Mouse (Mus musculus) heart, postnatal 0 days (tissue): ENCODE measurements around the gene Ell3. TPM values are rescaled to one million over a fixed set of nuclear protein-coding genes. Genes with fewer than 3 reads are reported as not detected.
"Not testable (repeated sequence)": the region's sequence is repeated elsewhere in the genome, so short reads cannot be mapped to it uniquely, and the experiment has no call there.

Source experiments
- ATAC-seq: fragments of 200-750 bp; cut with Nextera tagmentation; 2 replicates; pipeline ENCODE4 v1.8.0; 2017; ENCODE audit warnings: low read depth, moderate number of reproducible peaks, moderate library complexity; ENCODE audit not compliant: insufficient read depth
- DNase-seq: peaks from one replicate; pipeline ENCODE4 v3.0.0-alpha.2; 2016; ENCODE audit warnings: low spot score
- H3K27ac ChIP-seq: fragments of 300-500 bp; sonication (generic); 2 replicates; pipeline ENCODE4 v1.5.1; 2014; ENCODE audit warnings: low read depth, mild to moderate bottlenecking
- H3K27me3 ChIP-seq: fragments of 300-500 bp; sonication (generic); 2 replicates; pipeline ENCODE4 v1.6.1; 2014; ENCODE audit warnings: low read length, mixed read lengths; ENCODE audit not compliant: control insufficient read depth, insufficient read depth
- H3K36me3 ChIP-seq: fragments of 300-500 bp; sonication (generic); replicated peaks from 2 replicates; pipeline ENCODE4 v1.6.1; 2014; ENCODE audit warnings: low read length, mixed read lengths; ENCODE audit not compliant: control insufficient read depth, insufficient read depth
- H3K4me1 ChIP-seq: fragments of 300-500 bp; sonication (generic); 2 replicates; pipeline ENCODE4 v1.6.1; 2014; ENCODE audit warnings: antibody characterized with exemption; ENCODE audit not compliant: control insufficient read depth, insufficient read depth
- H3K4me2 ChIP-seq: fragments of 300-500 bp; sonication (generic); 2 replicates; pipeline ENCODE4 v1.6.1; 2014; ENCODE audit warnings: low read depth, mild to moderate bottlenecking, low read length, moderate library complexity
- H3K4me3 ChIP-seq: fragments of 300-500 bp; sonication (generic); 2 replicates; pipeline ENCODE4 v1.5.1; 2014; ENCODE audit warnings: low read depth, low read length
- H3K9ac ChIP-seq: fragments of 300-500 bp; sonication (generic); replicated peaks from 2 replicates; pipeline ENCODE4 v1.6.1; 2014; ENCODE audit warnings: low read depth, low read length, mixed read lengths
- H3K9me3 ChIP-seq: fragments of 300-500 bp; sonication (generic); replicated peaks from 2 replicates; pipeline ENCODE4 v1.6.1; 2016; ENCODE audit warnings: low read length; ENCODE audit not compliant: control insufficient read depth
- CTCF ChIP-seq: IDR thresholded peaks from 2 replicates; pipeline ENCODE4 v1.5.1; 2016; ENCODE audit warnings: antibody characterized with exemption, control low read depth, low read depth
- EP300 ChIP-seq: IDR thresholded peaks from 2 replicates; pipeline ENCODE4 v1.6.1; 2016; ENCODE audit warnings: antibody characterized with exemption, low read depth
- WGBS: fragments of 180-500 bp; shearing (Covaris S2); extraction: QIAGEN DNeasy Blood & Tissue Kit; methylation state at CpG from one replicate; pipeline ENCODE4 v1.1.7; 2014; 5-methylcytosine and 5-hydroxymethylcytosine counted together
- polyA plus RNA-seq: library from polyadenylated mRNA; unstranded; fragments of >200 nt; fragmentation: Nextera tagmentation; extraction: Ambion mirVana; gene quantifications from 2 replicates; pipeline ENCODE4 v1.2.1, GENCODE M21; 2015
- total RNA-seq: library from RNA; depleted of rRNA; stranded (reverse); fragments of >200 nt; gene quantifications from 2 replicates; pipeline ENCODE4 v1.2.3, GENCODE M21; 2014; ENCODE audit warnings: low replicate concordance; rRNA removed

Ell3 gene
- total RNA-seq, result not detected in 2 replicates
- 0.36 and 0.55 TPM in 2 replicates for polyA plus RNA-seq

DNA sequence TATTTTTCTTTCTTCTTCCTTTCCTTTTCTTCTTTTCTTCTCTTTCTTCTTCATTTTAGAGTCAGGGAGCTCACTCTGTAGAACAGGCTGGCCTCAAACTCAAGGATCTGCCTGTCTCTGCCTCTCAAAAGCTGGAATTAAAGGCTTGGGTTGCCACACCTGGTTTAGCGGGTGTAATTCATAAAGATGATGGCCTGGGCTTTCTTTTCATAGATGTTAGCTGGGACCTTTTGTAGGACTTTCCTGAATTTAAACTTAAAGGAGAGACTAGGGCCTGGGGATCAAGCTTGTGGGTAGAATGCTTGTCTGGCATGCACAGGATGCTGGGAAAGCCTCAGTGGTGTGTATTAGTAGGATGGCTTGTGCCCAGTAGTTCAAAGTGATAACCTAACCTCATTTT lies at the start of gene Ell3:
TSS of gene Ell3 (minus strand) at position 101 of the 400 bp plus-strand sequence.
- Histone ChIP-seq H3K4me2 (peak within 1 kb of the TSS; percentile 88), H3K36me3 (0 out of 2 replicates have a peak, but pooled peaks cover 8% of the 10 kb centered on the region), H3K27ac (no peak within 1 kb of the TSS), H3K4me3 (peak within 1 kb of the TSS; percentile 51), H3K9me3 (no peaks in the 10 kb centered on the region), H3K9ac (peak within 1 kb of the TSS; percentile 18; the same call in 1 of the 2 replicates), H3K27me3 (no peaks in the 10 kb centered on the region), H3K4me1 (peaks cover 20% of the 10 kb centered on the region)
- no peak for ATAC-seq
- DNase-seq, result no peak
- WGBS, result 100% methylated on average over 1 of the region's 1 CpGs
- TF ChIP-seq EP300 (no peak), CTCF (no peak)

- WGBS, result 75% methylated on average over 1 of the region's 2 CpGs
- not testable (repeated sequence) for H3K9ac ChIP-seq, DNase-seq, H3K9me3 ChIP-seq, ATAC-seq, H3K27ac ChIP-seq, H3K27me3 ChIP-seq, H3K4me3 ChIP-seq, H3K36me3 ChIP-seq, H3K4me1 ChIP-seq, H3K4me2 ChIP-seq
These were observed 40.3 kb upstream of the Ell3 start for GRCm38 (mm10) chr2:121484403-121484802.

GRCm38 (mm10) chr2:121483576-121483975 lies 39.5 kb upstream of the Ell3 start:
- no peak for DNase-seq
- Histone ChIP-seq H3K4me1 (no peaks in the 10 kb centered on the region), H3K27ac (no peak overlapping the region), H3K27me3 (no peaks in the 10 kb centered on the region), H3K9me3 (no peaks in the 10 kb centered on the region), H3K9ac (no peak overlapping the region), H3K4me3 (no peak overlapping the region), H3K4me2 (no peak overlapping the region), H3K36me3 (no peaks in the 10 kb centered on the region)
- WGBS, result 71% methylated on average over 8 of the region's 8 CpGs
- TF ChIP-seq EP300, result no peak
- TF ChIP-seq CTCF, result no peak
- ATAC-seq, result no peak

DNA sequence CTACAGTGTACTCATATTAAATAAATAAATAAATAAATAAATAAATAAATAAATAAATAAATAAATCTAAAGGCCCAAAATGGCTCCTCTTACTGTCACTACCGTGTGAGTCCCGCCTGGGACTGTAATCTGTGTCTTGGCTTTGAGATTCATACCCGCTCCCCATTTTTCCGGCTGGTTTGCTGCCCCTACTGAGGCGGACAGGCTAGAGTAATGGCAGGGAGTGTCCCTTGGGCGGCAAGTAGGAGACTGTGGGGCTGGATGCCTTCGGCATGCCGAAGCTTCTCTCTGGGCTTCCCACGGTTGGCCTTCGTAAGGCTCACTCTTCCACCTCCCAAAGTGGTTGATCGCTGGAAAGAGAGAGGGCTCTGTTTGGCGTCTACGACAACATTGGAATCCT lies 36.8 kb upstream of the Ell3 start:
- not testable (repeated sequence) for H3K4me1 ChIP-seq, H3K4me2 ChIP-seq, H3K27me3 ChIP-seq, ATAC-seq, H3K4me3 ChIP-seq, H3K27ac ChIP-seq, H3K36me3 ChIP-seq, DNase-seq, H3K9me3 ChIP-seq, H3K9ac ChIP-seq
- WGBS, result 82% methylated on average over 13 of the region's 13 CpGs

- 51% methylated on average over 3 of the region's 3 CpGs for WGBS
- Histone ChIP-seq H3K27ac (no peak overlapping the region), H3K4me3 (no peak overlapping the region), H3K36me3 (no peaks in the 10 kb centered on the region), H3K4me1 (no peaks in the 10 kb centered on the region), H3K4me2 (no peak overlapping the region), H3K9ac (no peak overlapping the region), H3K9me3 (no peaks in the 10 kb centered on the region), H3K27me3 (no peaks in the 10 kb centered on the region)
- no peak for ATAC-seq
- TF ChIP-seq CTCF, result peak; percentile 50
- no peak for TF ChIP-seq EP300
- DNase-seq, result no peak
These were observed 36.4 kb upstream of the Ell3 start for GRCm38 (mm10) chr2:121480498-121480897.

GRCm38 (mm10) chr2:121477491-121478266 lies 33.6 kb upstream of the Ell3 start:
- no peak for ATAC-seq
- 84% methylated on average over 3 of the region's 3 CpGs for WGBS
- DNase-seq, result no peak
- no peaks in the 10 kb centered on the region for H3K9me3 ChIP-seq
- H3K36me3 ChIP-seq, result no peaks in the 10 kb centered on the region
- no peak for TF ChIP-seq CTCF
- no peak for TF ChIP-seq EP300
- H3K4me1 ChIP-seq, result no peaks in the 10 kb centered on the region
- H3K9ac ChIP-seq, result no peak overlapping the region
- H3K27ac ChIP-seq, result no peak overlapping the region
- no peak overlapping the region for H3K4me3 ChIP-seq
- no peak overlapping the region for H3K4me2 ChIP-seq
- H3K27me3 ChIP-seq, result no peaks in the 10 kb centered on the region

DNA sequence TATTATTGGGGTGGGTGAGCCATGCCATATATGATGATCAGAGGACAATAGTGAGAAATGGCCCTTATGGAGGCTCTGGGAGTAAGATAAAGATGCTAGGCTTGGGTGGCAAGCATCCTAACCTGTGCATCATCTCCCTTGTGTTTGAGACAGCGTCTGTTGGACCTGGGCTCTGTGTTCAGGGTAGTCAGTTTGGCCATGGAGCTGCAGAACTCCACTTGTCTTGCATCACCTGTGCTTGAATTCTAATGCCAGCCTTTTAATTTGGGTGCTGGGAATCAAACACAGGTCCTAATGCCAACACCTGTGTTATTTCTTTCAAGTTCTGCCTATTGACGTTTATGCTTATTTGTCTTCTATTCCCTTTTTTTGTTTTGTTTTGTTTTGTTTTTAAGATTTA lies 31.2 kb upstream of the Ell3 start:
- H3K4me1 ChIP-seq, ATAC-seq, H3K27ac ChIP-seq, H3K36me3 ChIP-seq, H3K4me3 ChIP-seq, DNase-seq, H3K4me2 ChIP-seq, H3K27me3 ChIP-seq, H3K9ac ChIP-seq, H3K9me3 ChIP-seq: not testable (repeated sequence)
- WGBS, result 100% methylated on average over 2 of the region's 2 CpGs
